Mouse (Mus musculus) lung, postnatal 0 days (tissue): ENCODE results near the gene Lmntd1.

Source experiments
- CTCF ChIP-seq: IDR thresholded peaks from 2 replicates; pipeline ENCODE4 v1.5.1; 2016; ENCODE audit warnings: antibody characterized with exemption, mild to moderate bottlenecking
- EP300 ChIP-seq: IDR thresholded peaks from 2 replicates; pipeline ENCODE4 v1.6.1; 2016; ENCODE audit warnings: antibody characterized with exemption, mild to moderate bottlenecking, control low read depth

- TF ChIP-seq EP300, result no peak
- TF ChIP-seq CTCF, result peak; percentile 45
Observed at GRCm38 (mm10) chr6:145372066-145372465, 242.1 kb downstream of the Lmntd1 start.
